Comparison of ENCODE assay signal across 13 mouse cellular contexts in the genomic region with DNA sequence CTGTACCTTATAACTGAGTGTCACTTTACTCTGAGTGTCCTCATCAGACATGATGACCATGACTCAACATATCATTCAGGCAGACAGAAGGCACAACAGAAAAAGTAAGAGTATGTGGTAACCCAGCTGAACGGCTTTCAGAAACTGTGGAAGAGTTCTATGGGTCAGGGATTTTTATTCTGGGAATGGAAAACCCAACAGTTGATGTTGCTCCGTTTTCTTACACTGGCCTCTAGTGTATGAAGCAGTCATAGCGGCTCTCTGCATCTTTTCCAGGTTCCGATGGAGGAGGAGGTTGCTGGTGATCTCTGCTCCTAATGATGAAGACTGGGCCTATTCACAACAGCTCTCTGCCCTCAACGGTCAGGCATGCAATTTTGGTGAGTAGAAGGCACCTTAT. TPM values are rescaled to one million over a fixed set of nuclear protein-coding genes. Genes with fewer than 3 reads are reported as not detected.
DNase-seq lines count a peak whose midpoint lies in the region; ATAC-seq and TF ChIP-seq lines count a peak whose summit lies in the region.
"Had no signal": no experiment of that assay in that cellular context is flagged by ENCODE, and none has a peak within 500 bp of the region (broad histone marks: within the 10 kb centered on the region; RNA-seq: fewer than 3 reads in every experiment).

No protein-coding gene starts in this region.

- H3K9me3 ChIP-seq in E14TG2a.4 (ENCODE audit: low read length) = no peaks in the 10 kb centered on the region
- H3K9me3 ChIP-seq in neural tube, embryonic 15.5 days (replicated peaks) = no peaks in the 10 kb centered on the region
- H3K9me3 ChIP-seq: limb, embryonic 15.5 days; midbrain, embryonic 15.5 days had no signal

- H3K4me1 ChIP-seq in E14TG2a.4 (replicated peaks; ENCODE audit: low read depth, low read length) = no peaks in the 10 kb centered on the region
- 0 out of 2 replicates have a peak, but pooled peaks cover 4% of the 10 kb centered on the region for H3K4me1 ChIP-seq in neural tube, embryonic 15.5 days
- H3K4me1 ChIP-seq: midbrain, embryonic 15.5 days had no signal

- H3K36me3 ChIP-seq in E14TG2a.4 (ENCODE audit: insufficient read depth, low read length) = no peaks in the 10 kb centered on the region
- H3K36me3 ChIP-seq in neural tube, embryonic 15.5 days = no peaks in the 10 kb centered on the region
- H3K36me3 ChIP-seq: midbrain, embryonic 15.5 days had no signal

- H3K9ac ChIP-seq in neural tube, embryonic 15.5 days (replicated peaks) = no peak overlapping the region
- H3K9ac ChIP-seq: limb, embryonic 15.5 days; midbrain, embryonic 15.5 days had no signal

- H3K4me3 ChIP-seq in E14TG2a.4 (replicated peaks; ENCODE audit: low read length) = no peak overlapping the region
- H3K4me3 ChIP-seq in neural tube, embryonic 15.5 days (replicated peaks) = no peak overlapping the region
- H3K4me3 ChIP-seq: limb, embryonic 15.5 days; midbrain, embryonic 15.5 days had no signal

- peak; percentile 45 for TF ChIP-seq CTCF in E14TG2a.4 (conservative IDR thresholded peaks at IDR 0.05; ENCODE audit: low read length)

- no peak for DNase-seq in frontal cortex, postnatal 14 days (ENCODE audit: low spot score in 2 of 2)
- peak; percentile 11 to 30 for DNase-seq in left cerebral cortex, adult 18-20 months (ENCODE audit: low spot score in 2 of 2)
- no peak for DNase-seq in left cerebral cortex, postnatal 10 days (ENCODE audit: extremely low spot score in 1 of 2, low spot score in 2 of 2)
- DNase-seq in brain, adult 2 months (ENCODE audit: low read depth, low spot score) = peak; percentile 34
- no peak for DNase-seq in yolk sac, embryonic 10.5 days (ENCODE audit: low spot score)
- DNase-seq: gastrocnemius, postnatal 36 days; thymus, postnatal 14 days had no signal

- no peaks in the 10 kb centered on the region for H3K27me3 ChIP-seq in E14TG2a.4 (ENCODE audit: insufficient read depth, low read length)
- no peaks in the 10 kb centered on the region for H3K27me3 ChIP-seq in neural tube, embryonic 15.5 days (replicated peaks)
- H3K27me3 ChIP-seq: limb, embryonic 15.5 days; midbrain, embryonic 15.5 days had no signal

- peak; percentile 77 for ATAC-seq in frontal cortex, adult (ENCODE audit: low TSS enrichment)
- ATAC-seq in neural tube, embryonic 15.5 days (ENCODE audit: low FRiP score) = no peak
- ATAC-seq: midbrain, embryonic 15.5 days had no signal

- intact Hi-C loops in left cerebral cortex, postnatal 10 days (cut with DNase I) = no loop called here

- H3K4me2 ChIP-seq in neural tube, embryonic 15.5 days = no peak overlapping the region
- H3K4me2 ChIP-seq: limb, embryonic 15.5 days; midbrain, embryonic 15.5 days had no signal

- 73% methylated on average over 5 of the region's 5 CpGs for WGBS in neural tube, embryonic 15.5 days

- no peak overlapping the region for H3K27ac ChIP-seq in neural tube, embryonic 15.5 days (replicated peaks)
- H3K27ac ChIP-seq: limb, embryonic 15.5 days; midbrain, embryonic 15.5 days had no signal

RNA-seq across cellular contexts. Expression of gene Ccdc80, which starts 29.4 kb away (rescaled TPM):
- 1 to 10 TPM; 5.2 to 5.8 TPM for total RNA-seq in left cerebral cortex, adult 18-20 months (2021)
- total RNA-seq in left cerebral cortex, postnatal 10 days (2021) = 10 to 100 TPM in 1 of 2 experiments, 1 to 10 TPM in 1; 9.6 to 11.7 TPM
- 23.3 and 38.8 TPM in 2 replicates for polyA plus RNA-seq in neural tube, embryonic 15.5 days (2015; fragmentation: Nextera tagmentation; extraction: Ambion mirVana)
- total RNA-seq: common myeloid progenitor, adult 5-6 weeks had no signal

RNA-seq across cellular contexts. Expression of gene Slc35a5, which starts 35.9 kb away (rescaled TPM):
- total RNA-seq in left cerebral cortex, adult 18-20 months (2021) = 10 to 100 TPM; 48.0 to 48.8 TPM
- total RNA-seq in left cerebral cortex, postnatal 10 days (2021) = 10 to 100 TPM; 54.2 to 54.9 TPM
- 33.4 and 35.1 TPM in 2 replicates for polyA plus RNA-seq in neural tube, embryonic 15.5 days (2015; fragmentation: Nextera tagmentation; extraction: Ambion mirVana)

RNA-seq across cellular contexts. Expression of gene Atg3, which starts 36.0 kb away (rescaled TPM):
- total RNA-seq in left cerebral cortex, adult 18-20 months (2021) = 10 to 100 TPM; 44.5 to 45.4 TPM
- 10 to 100 TPM; 44.3 to 46.1 TPM for total RNA-seq in left cerebral cortex, postnatal 10 days (2021)
- polyA plus RNA-seq in neural tube, embryonic 15.5 days (2015; fragmentation: Nextera tagmentation; extraction: Ambion mirVana) = 54.5 and 60.5 TPM in 2 replicates

Comparison
In these comparisons a context has a peak if more than half of its experiments do, and no peak if none do; other contexts are left out.
1. DNase-seq: peak in left cerebral cortex, adult 18-20 months (2 of 2) and brain, adult 2 months (single experiment); none in frontal cortex, postnatal 14 days (0 of 2), left cerebral cortex, postnatal 10 days (0 of 2) and yolk sac, embryonic 10.5 days (single experiment).